Mouse (Mus musculus): ENCODE measurements around the gene Crispld2. TPM values are rescaled to one million over a fixed set of nuclear protein-coding genes. Genes with fewer than 3 reads are reported as not detected.

Gene Crispld2
- total and polyA plus RNA-seq, 3 experiments = 1.7 to 2.2 TPM; not detected in 1

- no peaks in the 10 kb centered on the region for H3K27me3 ChIP-seq (ENCODE audit: control insufficient read depth in 1 of 2, insufficient read depth in 2 of 2, low read length in 2 of 2)
- no peak for DNase-seq (ENCODE audit: low read depth, low spot score)
- no peak for TF ChIP-seq TAL1 (IDR thresholded peaks at IDR 0.05; ENCODE audit: low read length)
- no peak overlapping the region for H3K9ac ChIP-seq (ENCODE audit: control insufficient read depth, low read depth, low read length, poor library complexity, severe bottlenecking)
- peaks cover 0 to 12% of the 10 kb centered on the region in 2 experiments; a peak in 3 of 4 replicates for H3K4me1 ChIP-seq (ENCODE audit: control insufficient read depth in 1 of 2, insufficient read depth in 2 of 2, low read length in 2 of 2)
- no peak overlapping the region for H3K27ac ChIP-seq (ENCODE audit: control insufficient read depth, low read depth, low read length)
- H3K36me3 ChIP-seq (ENCODE audit: control insufficient read depth in 1 of 2, insufficient read depth in 2 of 2, low read length in 2 of 2) = peaks cover 0 to 10% of the 10 kb centered on the region in 2 experiments; a peak in 2 of 4 replicates
- no peaks in the 10 kb centered on the region for H3K79me2 ChIP-seq (ENCODE audit: control insufficient read depth, insufficient read depth, low read length, poor library complexity)
- no peaks in the 10 kb centered on the region for H3K9me3 ChIP-seq (replicated peaks; ENCODE audit: insufficient read depth, low read length)
- no peak overlapping the region for H3K4me3 ChIP-seq (ENCODE audit: control insufficient read depth in 1 of 2, insufficient read depth in 1 of 2, low read depth in 2 of 2, low read length in 2 of 2)
Measured at GRCm38 (mm10) chr8:120030447-120030846, 38.2 kb downstream of the Crispld2 start.

GRCm38 (mm10) chr8:120032549-120033208 is 40.4 kb downstream of the Crispld2 start:
- no peak for DNase-seq (ENCODE audit: low read depth, low spot score)
- no peaks in the 10 kb centered on the region for H3K9me3 ChIP-seq (replicated peaks; ENCODE audit: insufficient read depth, low read length)
- H3K4me3 ChIP-seq (ENCODE audit: control insufficient read depth in 1 of 2, insufficient read depth in 1 of 2, low read depth in 2 of 2, low read length in 2 of 2) = no peak overlapping the region
- H3K9ac ChIP-seq (ENCODE audit: control insufficient read depth, low read depth, low read length, poor library complexity, severe bottlenecking) = no peak overlapping the region
- no peaks in the 10 kb centered on the region for H3K36me3 ChIP-seq (ENCODE audit: control insufficient read depth in 1 of 2, insufficient read depth in 2 of 2, low read length in 2 of 2)
- H3K27ac ChIP-seq (ENCODE audit: control insufficient read depth, low read depth, low read length) = no peak overlapping the region
- no peaks in the 10 kb centered on the region for H3K27me3 ChIP-seq (ENCODE audit: control insufficient read depth in 1 of 2, insufficient read depth in 2 of 2, low read length in 2 of 2)
- H3K4me1 ChIP-seq (ENCODE audit: control insufficient read depth in 1 of 2, insufficient read depth in 2 of 2, low read length in 2 of 2) = no peaks in the 10 kb centered on the region
- TF ChIP-seq MAFK (IDR thresholded peaks at IDR 0.05; ENCODE audit: borderline replicate concordance, low read depth, low read length) (no peak), MEF2A (IDR thresholded peaks at IDR 0.05; ENCODE audit: extremely low read depth, insufficient replicate concordance, low read depth, low read length, poor library complexity, severe bottlenecking) (no peak), SMC3 (IDR thresholded peaks at IDR 0.05; ENCODE audit: low read depth, low read length) (no peak), E2F4 (IDR thresholded peaks at IDR 0.05; ENCODE audit: borderline replicate concordance, low read depth, low read length) (no peak), KAT2A (conservative IDR thresholded peaks at IDR 0.05; ENCODE audit: low read depth, low read length) (no peak), GABPA (IDR thresholded peaks at IDR 0.05; ENCODE audit: low read depth, low read length) (no peak), SIN3A (IDR thresholded peaks at IDR 0.05; ENCODE audit: low read length) (no peak), RCOR1 (IDR thresholded peaks at IDR 0.05; ENCODE audit: low read depth, low read length) (no peak), RAD21 (IDR thresholded peaks at IDR 0.05; ENCODE audit: low read depth, low read length) (no peak), BHLHE40 (IDR thresholded peaks at IDR 0.05; ENCODE audit: borderline replicate concordance, low read depth, low read length) (no peak), POLR2AphosphoS5 (IDR thresholded peaks at IDR 0.05; ENCODE audit: borderline replicate concordance, low read depth, low read length) (no peak), TAL1 (IDR thresholded peaks at IDR 0.05; ENCODE audit: low read length) (no peak), EP300 (IDR thresholded peaks at IDR 0.05; ENCODE audit: low read depth in 1 of 2, low read length in 2 of 2) (no peak), POLR2A (IDR thresholded peaks at IDR 0.05; ENCODE audit: control insufficient read depth in 1 of 2, insufficient read depth in 1 of 2, low read depth in 1 of 2, low read length in 2 of 2, poor library complexity in 1 of 2) (no peak), ZKSCAN1 (IDR thresholded peaks at IDR 0.05; ENCODE audit: low read depth, low read length) (no peak), JUND (IDR thresholded peaks at IDR 0.05; ENCODE audit: low read depth, low read length) (no peak), TBP (IDR thresholded peaks at IDR 0.05; ENCODE audit: low read depth, low read length) (no peak), USF1 (IDR thresholded peaks at IDR 0.05; ENCODE audit: low read depth, low read length) (no peak)
- no peaks in the 10 kb centered on the region for H3K79me2 ChIP-seq (ENCODE audit: control insufficient read depth, insufficient read depth, low read length, poor library complexity)

Measured in MEL (cell line).